Mouse (Mus musculus): ENCODE data around the gene Npepps. TPM values are rescaled to one million over a fixed set of nuclear protein-coding genes. Genes with fewer than 3 reads are reported as not detected.
"Not testable (repeated sequence)": the region's sequence is repeated elsewhere in the genome, so short reads cannot be mapped to it uniquely, and the experiment has no call there.

The Npepps gene
- 142 and 155 TPM in 2 replicates for polyA plus RNA-seq (2015; fragmentation: Nextera tagmentation; extraction: Ambion mirVana)

- Histone ChIP-seq H3K36me3 (ENCODE audit: control insufficient read depth, insufficient read depth, low read length) (no peaks in the 10 kb centered on the region), H3K4me1 (ENCODE audit: control insufficient read depth, insufficient read depth, low read depth, low read length) (peaks cover 24% of the 10 kb centered on the region), H3K27me3 (replicated peaks; ENCODE audit: control insufficient read depth, insufficient read depth, low read length) (no peaks in the 10 kb centered on the region), H3K4me3 (ENCODE audit: low read length) (peak within 1 kb of the TSS; percentile 100), H3K4me2 (ENCODE audit: low read length) (peak within 1 kb of the TSS; percentile 77), H3K9ac (ENCODE audit: low read depth, low read length) (peak within 1 kb of the TSS; percentile 100), H3K27ac (ENCODE audit: low read depth, low read length) (peak within 1 kb of the TSS; percentile 99), H3K9me3 (ENCODE audit: control insufficient read depth, low read length) (no peaks in the 10 kb centered on the region)
- peak; percentile 60 for ATAC-seq
- WGBS: 0% methylated on average over 28 of the region's 83 CpGs
Observed at GRCm38 (mm10) chr11:97280216-97280861, at the start of gene Npepps. Npepps (minus strand) TSS chr11:97280638.

DNA sequence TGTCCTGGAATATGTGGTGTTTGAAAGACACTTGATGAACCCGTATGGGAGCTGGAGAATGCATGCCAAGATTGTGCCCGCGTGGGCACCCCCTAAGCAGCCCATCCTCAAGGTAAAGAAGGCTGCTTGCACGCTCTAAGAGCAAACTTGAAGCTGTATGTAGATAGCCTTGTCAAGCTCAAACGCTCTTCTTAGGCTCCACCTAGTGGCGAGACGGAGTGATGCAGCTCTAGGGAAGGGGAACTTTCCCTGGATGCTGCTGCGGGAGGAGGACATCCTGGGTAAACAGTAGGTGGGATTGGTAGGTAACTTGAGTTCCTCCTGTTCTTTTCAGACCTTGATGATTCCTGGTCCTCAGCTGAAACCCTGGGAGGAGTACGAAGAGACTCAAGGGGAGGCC lies 47.7 kb upstream of the Npepps start:
- Histone ChIP-seq H3K9me3 (ENCODE audit: control insufficient read depth, low read length) (no peaks in the 10 kb centered on the region), H3K27me3 (replicated peaks; ENCODE audit: control insufficient read depth, insufficient read depth, low read length) (no peaks in the 10 kb centered on the region), H3K4me2 (ENCODE audit: low read length) (no peak overlapping the region), H3K36me3 (ENCODE audit: control insufficient read depth, insufficient read depth, low read length) (peaks cover 30% of the 10 kb centered on the region), H3K4me3 (ENCODE audit: low read length) (no peak overlapping the region), H3K9ac (ENCODE audit: low read depth, low read length) (no peak overlapping the region), H3K27ac (ENCODE audit: low read depth, low read length) (no peak overlapping the region), H3K4me1 (ENCODE audit: control insufficient read depth, insufficient read depth, low read depth, low read length) (no peaks in the 10 kb centered on the region)
- ATAC-seq: no peak
- 28% methylated on average over 9 of the region's 9 CpGs for WGBS

- no peak overlapping the region for H3K9ac ChIP-seq (ENCODE audit: low read depth, low read length)
- H3K36me3 ChIP-seq (ENCODE audit: control insufficient read depth, insufficient read depth, low read length): peaks cover 30% of the 10 kb centered on the region
- no peaks in the 10 kb centered on the region for H3K9me3 ChIP-seq (ENCODE audit: control insufficient read depth, low read length)
- no peak for ATAC-seq
- no peak overlapping the region for H3K27ac ChIP-seq (ENCODE audit: low read depth, low read length)
- WGBS: 65% methylated on average over 1 of the region's 1 CpGs
- H3K4me2 ChIP-seq (ENCODE audit: low read length): no peak overlapping the region
- no peak overlapping the region for H3K4me3 ChIP-seq (ENCODE audit: low read length)
- no peaks in the 10 kb centered on the region for H3K4me1 ChIP-seq (ENCODE audit: control insufficient read depth, insufficient read depth, low read depth, low read length)
- no peaks in the 10 kb centered on the region for H3K27me3 ChIP-seq (replicated peaks; ENCODE audit: control insufficient read depth, insufficient read depth, low read length)
Observed at GRCm38 (mm10) chr11:97325224-97325623, 44.8 kb upstream of the Npepps start.

DNA sequence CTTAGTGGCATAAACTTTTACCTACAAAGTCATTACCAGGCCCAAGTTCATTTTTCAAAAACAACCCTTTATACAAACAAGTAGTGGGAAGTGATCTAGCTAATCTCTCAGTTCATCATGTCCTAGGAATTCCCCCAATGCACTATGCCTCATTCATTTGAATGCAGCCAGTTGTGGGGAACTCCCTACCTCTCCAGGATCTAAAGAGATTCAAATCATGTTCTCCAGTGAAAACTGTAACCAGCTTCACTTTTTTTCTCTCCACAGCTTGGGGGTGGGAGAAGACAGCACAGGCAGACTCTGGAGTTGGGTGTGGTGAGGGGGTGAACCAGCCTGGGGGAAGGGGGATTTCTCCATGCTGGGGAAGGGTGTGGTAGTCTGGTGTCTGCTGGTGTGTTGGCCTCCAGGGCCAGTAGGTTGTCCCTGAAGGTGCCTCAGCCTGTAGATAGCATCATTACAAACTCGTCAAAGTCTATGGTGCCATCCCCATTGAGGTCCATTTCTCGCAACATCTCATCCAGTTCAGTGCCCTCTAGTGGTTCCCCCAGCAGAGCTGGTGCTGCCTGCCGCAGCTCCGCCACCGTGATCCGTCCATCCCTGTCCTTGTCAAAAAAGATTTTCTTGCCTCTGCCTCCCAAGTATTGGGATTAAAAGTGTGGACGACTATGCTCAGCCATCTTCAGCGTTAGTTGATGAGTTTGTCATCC lies 41.6 kb upstream of the Npepps start:
- 77% methylated on average over 8 of the region's 8 CpGs for WGBS
- H3K4me1 ChIP-seq (ENCODE audit: control insufficient read depth, insufficient read depth, low read depth, low read length); H3K27ac ChIP-seq (ENCODE audit: low read depth, low read length); H3K9ac ChIP-seq (ENCODE audit: low read depth, low read length); H3K9me3 ChIP-seq (ENCODE audit: control insufficient read depth, low read length); H3K4me2 ChIP-seq (ENCODE audit: low read length); H3K27me3 ChIP-seq (replicated peaks; ENCODE audit: control insufficient read depth, insufficient read depth, low read length); ATAC-seq; H3K4me3 ChIP-seq (ENCODE audit: low read length): not testable (repeated sequence)
- peaks cover 19% of the 10 kb centered on the region for H3K36me3 ChIP-seq (ENCODE audit: control insufficient read depth, insufficient read depth, low read length)

DNA sequence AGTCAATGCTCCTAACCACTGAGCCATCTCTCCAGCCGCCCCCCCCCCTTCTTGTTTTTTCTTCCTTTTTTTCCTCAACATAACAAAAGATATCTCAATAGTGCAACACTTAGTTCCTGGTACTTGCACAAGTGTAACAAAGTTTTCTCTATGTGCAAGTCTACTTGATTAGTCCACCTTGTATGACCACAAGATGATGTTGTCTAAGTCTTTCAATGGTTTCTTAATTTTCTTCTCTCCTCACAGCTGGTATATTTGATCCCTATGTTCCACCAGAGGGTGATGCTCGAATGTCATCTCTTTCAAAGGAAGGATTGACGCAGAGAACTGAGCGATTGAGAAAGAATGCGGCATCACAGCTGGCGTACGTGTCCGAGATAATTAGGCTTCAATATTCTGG lies 40.8 kb upstream of the Npepps start:
- no peaks in the 10 kb centered on the region for H3K27me3 ChIP-seq (replicated peaks; ENCODE audit: control insufficient read depth, insufficient read depth, low read length)
- peaks cover 6% of the 10 kb centered on the region for H3K4me1 ChIP-seq (ENCODE audit: control insufficient read depth, insufficient read depth, low read depth, low read length)
- H3K27ac ChIP-seq (ENCODE audit: low read depth, low read length): no peak overlapping the region
- no peaks in the 10 kb centered on the region for H3K9me3 ChIP-seq (ENCODE audit: control insufficient read depth, low read length)
- H3K36me3 ChIP-seq (ENCODE audit: control insufficient read depth, insufficient read depth, low read length): peaks cover 12% of the 10 kb centered on the region
- ATAC-seq: no peak
- H3K9ac ChIP-seq (ENCODE audit: low read depth, low read length): no peak overlapping the region
- no peak overlapping the region for H3K4me3 ChIP-seq (ENCODE audit: low read length)
- WGBS: 94% methylated on average over 8 of the region's 8 CpGs
- no peak overlapping the region for H3K4me2 ChIP-seq (ENCODE audit: low read length)

GRCm38 (mm10) chr11:97315504-97316503 lies 35.4 kb upstream of the Npepps start, which contains the start of gene Mrpl45:
Mrpl45 (plus strand) TSS chr11:97315716.
- peak within 1 kb of the TSS; percentile 58 for H3K4me2 ChIP-seq (ENCODE audit: low read length)
- H3K9me3 ChIP-seq (ENCODE audit: control insufficient read depth, low read length): no peaks in the 10 kb centered on the region
- H3K27ac ChIP-seq (ENCODE audit: low read depth, low read length): peak within 1 kb of the TSS; percentile 67
- peak; percentile 96 for ATAC-seq
- H3K9ac ChIP-seq (ENCODE audit: low read depth, low read length): peak within 1 kb of the TSS; percentile 60
- WGBS: under 1% methylated on average over 50 of the region's 50 CpGs
- H3K4me3 ChIP-seq (ENCODE audit: low read length): peak within 1 kb of the TSS; percentile 56
- H3K4me1 ChIP-seq (ENCODE audit: control insufficient read depth, insufficient read depth, low read depth, low read length): peaks cover 13% of the 10 kb centered on the region
- H3K36me3 ChIP-seq (ENCODE audit: control insufficient read depth, insufficient read depth, low read length): no peaks in the 10 kb centered on the region
- no peaks in the 10 kb centered on the region for H3K27me3 ChIP-seq (replicated peaks; ENCODE audit: control insufficient read depth, insufficient read depth, low read length)

DNA sequence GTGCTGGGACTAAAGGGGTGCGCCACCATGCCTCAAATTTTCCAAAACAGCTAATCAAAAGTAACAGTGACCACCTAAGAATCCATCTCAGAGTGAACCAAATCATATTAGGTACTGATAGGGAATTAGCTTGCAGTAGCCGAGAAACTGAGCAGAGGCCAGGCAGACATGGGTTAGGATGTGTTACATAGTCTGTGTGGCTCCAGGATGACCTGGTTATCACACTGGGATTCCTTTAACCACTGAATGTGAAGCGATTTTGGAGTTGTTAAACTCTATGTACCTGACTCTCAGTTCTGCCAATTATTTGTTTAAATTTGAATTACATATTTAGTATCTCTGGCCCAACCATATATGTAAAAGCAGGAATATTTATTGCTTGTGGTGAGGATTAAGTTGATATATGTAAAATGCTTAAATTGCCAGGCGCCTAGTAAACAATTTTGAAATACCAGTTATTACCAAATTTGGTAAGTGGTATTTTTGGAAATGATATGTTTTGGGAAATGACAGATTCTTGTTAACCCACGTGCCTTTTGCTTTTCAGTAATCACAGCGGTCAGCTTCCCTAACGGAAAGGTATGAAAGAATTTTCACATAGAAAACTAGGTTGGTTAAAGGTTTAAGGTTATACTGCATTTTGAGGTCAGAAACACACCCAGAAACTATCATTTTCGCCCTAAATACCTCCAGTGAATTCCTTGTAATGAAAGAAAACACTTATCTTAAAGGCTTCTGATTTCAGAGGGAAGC lies 34.5 kb upstream of the Npepps start:
- Histone ChIP-seq H3K9me3 (ENCODE audit: control insufficient read depth, low read length) (no peaks in the 10 kb centered on the region), H3K27ac (ENCODE audit: low read depth, low read length) (peak overlapping the region; percentile 67), H3K9ac (ENCODE audit: low read depth, low read length) (peak overlapping the region; percentile 27; the same call in 1 of the 2 replicates), H3K36me3 (ENCODE audit: control insufficient read depth, insufficient read depth, low read length) (no peaks in the 10 kb centered on the region), H3K4me2 (ENCODE audit: low read length) (peak overlapping the region; percentile 58), H3K4me3 (ENCODE audit: low read length) (peak overlapping the region; percentile 56), H3K4me1 (ENCODE audit: control insufficient read depth, insufficient read depth, low read depth, low read length) (peaks cover 19% of the 10 kb centered on the region), H3K27me3 (replicated peaks; ENCODE audit: control insufficient read depth, insufficient read depth, low read length) (no peaks in the 10 kb centered on the region)
- ATAC-seq: no peak
- WGBS: 50% methylated on average over 8 of the region's 8 CpGs

GRCm38 (mm10) chr11:97314110-97314509 lies 33.7 kb upstream of the Npepps start:
- WGBS: 93% methylated on average over 3 of the region's 3 CpGs
- no peak overlapping the region for H3K4me2 ChIP-seq (ENCODE audit: low read length)
- peaks cover 27% of the 10 kb centered on the region for H3K4me1 ChIP-seq (ENCODE audit: control insufficient read depth, insufficient read depth, low read depth, low read length)
- no peak overlapping the region for H3K9ac ChIP-seq (ENCODE audit: low read depth, low read length)
- no peak for ATAC-seq
- no peaks in the 10 kb centered on the region for H3K36me3 ChIP-seq (ENCODE audit: control insufficient read depth, insufficient read depth, low read length)
- H3K9me3 ChIP-seq (ENCODE audit: control insufficient read depth, low read length): no peaks in the 10 kb centered on the region
- H3K27ac ChIP-seq (ENCODE audit: low read depth, low read length): no peak overlapping the region
- H3K4me3 ChIP-seq (ENCODE audit: low read length): no peak overlapping the region
- no peaks in the 10 kb centered on the region for H3K27me3 ChIP-seq (replicated peaks; ENCODE audit: control insufficient read depth, insufficient read depth, low read length)

Data from hindbrain, embryonic 16.5 days (tissue).